Mouse (Mus musculus): ENCODE results near the gene Reep3. TPM values are rescaled to one million over a fixed set of nuclear protein-coding genes. Genes with fewer than 3 reads are reported as not detected.
A peak's percentile ranks its signal among the peaks of the same experiment; 100 is the strongest.
"Not testable (repeated sequence)": the region's sequence is repeated elsewhere in the genome, so short reads cannot be mapped to it uniquely, and the experiment has no call there.

The Reep3 gene
- polyA plus RNA-seq, 1 experiment: 47.9 TPM

DNA sequence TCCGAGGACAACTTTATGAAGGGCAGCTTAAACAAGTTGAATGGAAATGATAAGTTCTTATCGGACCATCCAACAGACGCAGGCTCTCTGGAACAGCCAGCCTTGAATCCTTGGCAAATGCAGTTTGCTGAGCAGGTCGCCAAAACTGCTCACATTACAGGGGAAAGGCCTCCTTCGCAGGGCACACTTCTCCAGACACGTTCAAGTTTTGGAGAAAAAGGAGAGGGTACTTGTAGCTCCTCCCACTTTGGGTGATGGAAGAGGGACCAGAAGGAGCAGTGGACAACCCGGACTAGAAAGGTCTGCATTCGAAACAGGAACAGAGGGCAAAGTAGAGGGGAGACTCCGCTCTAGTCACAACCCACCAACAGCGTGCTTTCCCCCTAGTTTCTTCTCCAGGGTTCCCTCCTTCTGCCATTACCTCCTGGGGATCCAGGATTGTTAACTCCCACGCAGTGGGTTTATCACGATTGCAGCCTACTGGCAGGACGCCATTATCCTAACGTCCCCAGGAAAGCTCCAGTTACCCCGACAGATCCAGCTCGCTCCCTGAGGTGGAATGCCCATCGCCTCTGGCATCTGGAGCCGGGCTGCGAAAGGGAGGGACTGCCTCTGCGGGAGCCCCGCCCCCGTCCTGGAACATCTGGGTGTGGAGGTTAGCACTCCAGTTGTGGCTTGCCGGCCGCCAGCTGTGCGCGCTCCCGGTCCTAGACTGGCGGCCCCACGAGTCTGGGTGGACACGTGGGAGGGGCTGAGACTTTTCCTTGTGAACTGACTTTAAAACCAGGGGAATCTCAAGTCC is 94.3 kb downstream of the Reep3 start:
- Histone ChIP-seq H3K4me3 (ENCODE audit: low read depth, low read length) (peak overlapping the region; percentile 57), H3K4me1 (ENCODE audit: control insufficient read depth, insufficient read depth, low read length) (no peaks in the 10 kb centered on the region), H3K36me3 (ENCODE audit: control insufficient read depth, insufficient read depth, low read length, poor library complexity, severe bottlenecking) (no peaks in the 10 kb centered on the region), H3K9me3 (replicated peaks; ENCODE audit: control insufficient read depth, insufficient read depth, low read length, poor library complexity, severe bottlenecking) (peaks cover 15% of the 10 kb centered on the region), H3K9ac (ENCODE audit: low read depth, poor library complexity, severe bottlenecking) (peak overlapping the region; percentile 67), H3K27ac (ENCODE audit: insufficient read depth, low read length) (peak overlapping the region; percentile 96), H3K27me3 (ENCODE audit: control insufficient read depth, insufficient read depth, low read length, poor library complexity, severe bottlenecking) (no peaks in the 10 kb centered on the region)
- peak; percentile 96 for TF ChIP-seq EP300 (IDR thresholded peaks at IDR 0.05; ENCODE audit: insufficient read depth, low read depth, low read length)
- TF ChIP-seq CTCF (IDR thresholded peaks at IDR 0.05; ENCODE audit: low read depth, low read length): no peak
- TF ChIP-seq POLR2A (IDR thresholded peaks at IDR 0.05; ENCODE audit: insufficient read depth, low read length): peak; percentile 45

DNA sequence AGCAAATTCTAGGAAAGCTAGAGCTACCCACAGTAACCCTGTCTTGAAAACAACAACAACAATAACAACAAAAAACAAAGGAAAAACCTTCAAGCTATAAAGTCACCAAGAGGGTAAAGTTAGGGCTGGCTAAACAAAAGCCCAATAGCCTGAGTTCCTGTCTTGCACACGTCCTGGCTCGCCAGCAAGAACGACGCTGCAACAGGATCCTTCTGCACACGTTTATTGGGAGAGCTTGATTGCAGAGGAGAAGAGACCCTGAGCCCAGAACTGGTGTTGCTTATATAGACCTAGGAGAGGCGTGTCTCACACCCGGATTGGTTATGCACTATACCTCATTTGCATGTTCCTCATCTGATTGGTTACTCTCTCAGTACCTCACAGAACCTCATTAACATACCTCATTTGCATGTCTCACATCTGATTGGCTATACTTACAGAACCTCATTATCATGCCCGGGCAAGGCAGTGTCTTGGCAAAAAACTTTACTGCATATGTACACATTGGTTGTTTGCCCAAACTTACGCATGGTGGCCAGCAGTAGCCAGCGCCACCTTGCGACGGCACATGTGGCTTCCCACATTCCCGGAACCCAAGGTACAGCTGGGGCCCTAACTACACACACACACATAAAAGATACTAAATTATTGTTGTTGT is 95.7 kb downstream of the Reep3 start:
- not testable (repeated sequence) for H3K4me1 ChIP-seq (ENCODE audit: control insufficient read depth, insufficient read depth, low read length); H3K9ac ChIP-seq (ENCODE audit: low read depth, poor library complexity, severe bottlenecking); H3K36me3 ChIP-seq (ENCODE audit: control insufficient read depth, insufficient read depth, low read length, poor library complexity, severe bottlenecking); H3K27me3 ChIP-seq (ENCODE audit: control insufficient read depth, insufficient read depth, low read length, poor library complexity, severe bottlenecking); H3K4me3 ChIP-seq (ENCODE audit: low read depth, low read length)
- Histone ChIP-seq H3K27ac (ENCODE audit: insufficient read depth, low read length) (peak overlapping the region; percentile 87), H3K9me3 (replicated peaks; ENCODE audit: control insufficient read depth, insufficient read depth, low read length, poor library complexity, severe bottlenecking) (peaks cover 15% of the 10 kb centered on the region)
- TF ChIP-seq CTCF (IDR thresholded peaks at IDR 0.05; ENCODE audit: low read depth, low read length): peak; percentile 10

DNA sequence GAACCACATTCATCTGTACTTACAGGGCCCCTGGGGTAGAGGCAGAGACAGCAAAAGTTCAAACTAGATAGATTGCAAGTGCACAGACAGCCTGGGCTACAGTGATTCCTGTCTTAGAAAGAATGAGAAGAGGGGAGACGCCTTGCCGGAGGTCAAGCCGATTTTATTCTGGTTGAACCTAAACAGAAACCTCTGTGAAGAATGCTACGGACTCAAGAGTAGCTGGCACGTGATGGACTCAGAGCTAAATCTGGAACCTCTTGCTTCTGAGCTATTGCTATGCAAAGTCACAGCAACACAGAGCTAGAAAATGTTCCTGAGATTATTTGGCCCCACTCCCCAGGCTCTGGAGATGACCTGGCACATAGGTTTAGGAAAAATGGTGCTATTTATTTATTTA is 96.6 kb downstream of the Reep3 start:
- Histone ChIP-seq H3K9ac (ENCODE audit: low read depth, poor library complexity, severe bottlenecking) (no peak overlapping the region), H3K4me3 (ENCODE audit: low read depth, low read length) (no peak overlapping the region), H3K27me3 (ENCODE audit: control insufficient read depth, insufficient read depth, low read length, poor library complexity, severe bottlenecking) (no peaks in the 10 kb centered on the region), H3K9me3 (replicated peaks; ENCODE audit: control insufficient read depth, insufficient read depth, low read length, poor library complexity, severe bottlenecking) (peaks cover 15% of the 10 kb centered on the region), H3K36me3 (ENCODE audit: control insufficient read depth, insufficient read depth, low read length, poor library complexity, severe bottlenecking) (no peaks in the 10 kb centered on the region), H3K4me1 (ENCODE audit: control insufficient read depth, insufficient read depth, low read length) (peaks cover 1% of the 10 kb centered on the region), H3K27ac (ENCODE audit: insufficient read depth, low read length) (no peak overlapping the region)
- no peak for TF ChIP-seq CTCF (IDR thresholded peaks at IDR 0.05; ENCODE audit: low read depth, low read length)
- no peak for TF ChIP-seq EP300 (IDR thresholded peaks at IDR 0.05; ENCODE audit: insufficient read depth, low read depth, low read length)
- TF ChIP-seq POLR2A (IDR thresholded peaks at IDR 0.05; ENCODE audit: insufficient read depth, low read length): no peak

DNA sequence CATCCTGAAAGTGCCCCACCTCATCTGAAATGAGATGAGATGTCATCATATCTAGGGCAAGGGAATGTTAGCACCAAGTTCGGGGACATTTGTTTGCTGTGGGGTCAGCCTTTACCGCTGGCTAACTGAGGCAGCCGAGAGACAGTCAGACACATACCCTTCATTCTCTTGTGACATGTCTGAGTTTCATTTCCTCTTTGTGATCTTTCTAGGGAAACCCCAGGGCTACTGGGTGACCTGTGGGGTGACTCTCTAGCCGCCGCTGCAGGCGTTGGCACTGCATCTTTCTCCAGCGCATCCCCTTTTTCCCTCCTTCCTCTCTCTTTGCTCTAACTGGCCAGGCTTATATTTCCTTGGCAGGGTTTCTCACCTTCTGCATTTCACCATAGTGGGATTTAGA is 98.0 kb downstream of the Reep3 start:
- TF ChIP-seq CTCF (IDR thresholded peaks at IDR 0.05; ENCODE audit: low read depth, low read length) (no peak), EP300 (IDR thresholded peaks at IDR 0.05; ENCODE audit: insufficient read depth, low read depth, low read length) (no peak), POLR2A (IDR thresholded peaks at IDR 0.05; ENCODE audit: insufficient read depth, low read length) (no peak)
- H3K27ac ChIP-seq (ENCODE audit: insufficient read depth, low read length): no peak overlapping the region

DNA sequence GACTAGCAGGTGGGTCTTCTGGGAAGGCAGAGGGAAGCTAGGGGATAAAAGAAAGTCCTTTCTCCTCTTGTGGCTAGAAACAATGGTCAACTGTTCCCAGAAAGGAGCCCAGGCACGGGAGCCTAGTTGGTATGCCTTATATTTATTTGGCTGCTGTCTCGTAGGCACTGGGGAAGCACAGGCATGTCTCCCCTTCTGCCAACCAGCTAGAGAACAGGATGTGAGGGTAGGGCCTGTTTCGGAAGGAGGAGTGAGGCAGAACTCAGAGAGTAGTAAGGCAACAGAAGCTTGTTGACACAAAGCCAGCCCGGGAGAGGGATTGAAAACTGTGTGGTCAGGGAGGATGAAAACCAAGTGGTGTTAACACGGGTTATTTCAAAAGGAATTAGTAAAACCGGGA is 101.6 kb downstream of the Reep3 start:
- H3K27ac ChIP-seq (ENCODE audit: insufficient read depth, low read length): peak overlapping the region; percentile 66

More for the DNA sequence above, 98.0 kb downstream of the Reep3 start:
- H3K4me1 ChIP-seq (ENCODE audit: control insufficient read depth, insufficient read depth, low read length): peaks cover 2% of the 10 kb centered on the region
- no peak overlapping the region for H3K4me3 ChIP-seq (ENCODE audit: low read depth, low read length)
- no peaks in the 10 kb centered on the region for H3K27me3 ChIP-seq (ENCODE audit: control insufficient read depth, insufficient read depth, low read length, poor library complexity, severe bottlenecking)
- peaks cover 15% of the 10 kb centered on the region for H3K9me3 ChIP-seq (replicated peaks; ENCODE audit: control insufficient read depth, insufficient read depth, low read length, poor library complexity, severe bottlenecking)
- no peak overlapping the region for H3K9ac ChIP-seq (ENCODE audit: low read depth, poor library complexity, severe bottlenecking)
- no peaks in the 10 kb centered on the region for H3K36me3 ChIP-seq (ENCODE audit: control insufficient read depth, insufficient read depth, low read length, poor library complexity, severe bottlenecking)

DNA sequence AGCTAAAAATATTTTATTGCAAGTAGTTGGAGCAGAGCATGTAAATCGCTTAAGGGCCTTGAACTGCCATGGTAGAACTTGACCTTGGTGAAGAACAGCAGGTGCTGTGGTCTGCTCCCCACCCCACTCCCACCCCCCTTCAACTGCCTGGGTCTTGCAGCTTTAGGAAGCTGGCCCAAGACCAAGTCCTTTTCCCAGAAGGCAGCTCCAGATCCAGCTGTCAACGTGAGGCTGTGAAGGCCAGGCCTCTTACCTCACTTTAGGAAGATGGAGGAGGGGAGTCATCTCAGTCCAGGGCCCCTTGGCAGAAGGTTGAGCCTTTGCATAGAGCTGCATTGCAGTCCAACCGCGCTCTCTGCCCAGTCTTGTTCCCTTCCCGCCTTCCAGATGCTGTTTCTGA is 102.3 kb downstream of the Reep3 start:
- TF ChIP-seq EP300 (IDR thresholded peaks at IDR 0.05; ENCODE audit: insufficient read depth, low read depth, low read length) (no peak), CTCF (IDR thresholded peaks at IDR 0.05; ENCODE audit: low read depth, low read length) (no peak), POLR2A (IDR thresholded peaks at IDR 0.05; ENCODE audit: insufficient read depth, low read length) (no peak)
- Histone ChIP-seq H3K9me3 (replicated peaks; ENCODE audit: control insufficient read depth, insufficient read depth, low read length, poor library complexity, severe bottlenecking) (peaks cover 12% of the 10 kb centered on the region), H3K4me1 (ENCODE audit: control insufficient read depth, insufficient read depth, low read length) (peaks cover 4% of the 10 kb centered on the region), H3K9ac (ENCODE audit: low read depth, poor library complexity, severe bottlenecking) (peak overlapping the region; percentile 50), H3K27me3 (ENCODE audit: control insufficient read depth, insufficient read depth, low read length, poor library complexity, severe bottlenecking) (no peaks in the 10 kb centered on the region), H3K36me3 (ENCODE audit: control insufficient read depth, insufficient read depth, low read length, poor library complexity, severe bottlenecking) (no peaks in the 10 kb centered on the region), H3K27ac (ENCODE audit: insufficient read depth, low read length) (peak overlapping the region; percentile 27; the same call in 1 of the 2 replicates), H3K4me3 (ENCODE audit: low read depth, low read length) (no peak overlapping the region)

More for the DNA sequence above, 101.6 kb downstream of the Reep3 start:
- Histone ChIP-seq H3K9me3 (replicated peaks; ENCODE audit: control insufficient read depth, insufficient read depth, low read length, poor library complexity, severe bottlenecking) (peaks cover 11% of the 10 kb centered on the region), H3K27me3 (ENCODE audit: control insufficient read depth, insufficient read depth, low read length, poor library complexity, severe bottlenecking) (no peaks in the 10 kb centered on the region), H3K36me3 (ENCODE audit: control insufficient read depth, insufficient read depth, low read length, poor library complexity, severe bottlenecking) (no peaks in the 10 kb centered on the region), H3K4me1 (ENCODE audit: control insufficient read depth, insufficient read depth, low read length) (peaks cover 4% of the 10 kb centered on the region), H3K9ac (ENCODE audit: low read depth, poor library complexity, severe bottlenecking) (peak overlapping the region; percentile 50), H3K4me3 (ENCODE audit: low read depth, low read length) (peak overlapping the region; percentile 20)
- TF ChIP-seq CTCF (IDR thresholded peaks at IDR 0.05; ENCODE audit: low read depth, low read length): no peak

Data from ES-Bruce4 (cell line).